Mouse (Mus musculus): ENCODE measurements around the gene Nrp1.

The Nrp1 gene

GRCm38 (mm10) chr8:128466681-128467430 is 108.5 kb downstream of the Nrp1 start:
- in situ Hi-C loops (cut with MseI, MboI) = no loop called here

DNA sequence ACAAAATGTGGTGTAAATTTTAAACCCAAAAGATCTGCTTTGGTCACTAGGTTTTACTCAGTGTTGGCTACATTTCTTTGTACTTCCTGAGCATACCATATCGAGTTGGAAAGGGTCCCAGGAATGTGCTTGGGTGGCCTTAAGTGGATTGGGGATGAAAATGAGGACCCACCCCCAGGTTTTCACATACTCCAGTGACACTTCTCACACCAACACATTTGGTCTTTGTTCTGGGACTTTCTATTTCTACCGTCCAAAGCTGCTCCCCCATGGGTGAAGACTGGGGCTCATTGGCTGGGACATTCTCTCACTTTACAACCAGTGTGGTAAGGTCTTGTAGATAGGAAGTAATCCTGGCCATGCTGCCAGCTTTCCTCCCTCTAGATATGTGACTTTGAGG is 111.7 kb downstream of the Nrp1 start:
- in situ Hi-C loops (cut with MseI, MboI) = no loop called here

DNA sequence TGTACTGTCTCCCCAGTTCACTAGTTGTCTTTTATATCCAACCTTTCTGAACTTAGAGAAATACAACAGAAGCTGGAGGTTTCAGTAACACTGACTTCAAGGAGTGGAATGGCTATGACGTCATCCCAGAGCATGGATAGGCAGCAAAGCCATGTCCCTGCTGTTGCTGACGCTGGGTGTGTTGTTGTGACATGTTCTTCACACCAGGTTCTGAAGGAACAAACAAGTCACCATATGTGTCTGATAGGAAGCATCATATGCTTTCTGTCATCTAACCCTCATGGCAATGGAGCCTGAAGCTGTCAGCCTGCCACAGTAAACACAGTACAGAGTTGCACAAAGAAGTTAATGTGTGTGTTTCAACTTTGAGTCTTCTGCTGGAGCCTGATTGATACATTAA is 112.8 kb downstream of the Nrp1 start:
- in situ Hi-C loops (cut with MseI, MboI) = no loop called here

GRCm38 (mm10) chr8:128472871-128473270 is 114.5 kb downstream of the Nrp1 start:
- in situ Hi-C loops (cut with MseI, MboI) = no loop called here

DNA sequence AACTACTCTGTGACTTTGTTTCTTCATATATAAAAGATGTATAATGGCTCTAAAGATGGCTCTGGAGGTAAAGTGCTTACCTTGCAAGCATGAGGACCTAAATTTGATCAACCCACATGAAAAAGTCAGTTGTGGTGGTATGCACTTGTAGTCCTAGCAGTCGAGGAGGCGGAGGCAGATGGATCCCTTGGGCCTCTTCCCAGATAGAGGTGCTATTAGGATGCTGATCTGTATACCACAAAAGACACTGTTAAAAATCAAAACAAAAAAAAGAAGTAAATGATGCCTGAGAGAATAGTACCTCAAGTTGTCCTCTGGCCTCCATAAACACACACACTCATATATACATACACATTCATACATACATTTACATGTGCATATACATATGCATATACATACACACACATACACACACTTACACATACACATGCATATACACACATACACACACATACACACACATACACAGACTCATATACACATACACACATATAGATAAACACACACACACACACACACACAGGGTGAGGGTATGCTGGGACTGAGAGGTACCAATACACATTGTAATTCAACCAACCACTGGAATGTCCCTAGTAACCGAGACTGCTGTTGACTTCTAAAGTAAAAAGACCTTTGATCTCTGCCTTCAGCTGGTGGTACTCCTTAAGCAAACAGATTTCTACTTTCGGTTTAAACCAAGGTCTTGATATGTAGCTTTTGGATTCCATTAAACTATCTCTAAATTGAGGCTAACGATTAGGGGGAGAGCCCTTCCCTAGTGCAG is 115.2 kb downstream of the Nrp1 start:
- in situ Hi-C loops (cut with MseI, MboI) = no loop called here

DNA sequence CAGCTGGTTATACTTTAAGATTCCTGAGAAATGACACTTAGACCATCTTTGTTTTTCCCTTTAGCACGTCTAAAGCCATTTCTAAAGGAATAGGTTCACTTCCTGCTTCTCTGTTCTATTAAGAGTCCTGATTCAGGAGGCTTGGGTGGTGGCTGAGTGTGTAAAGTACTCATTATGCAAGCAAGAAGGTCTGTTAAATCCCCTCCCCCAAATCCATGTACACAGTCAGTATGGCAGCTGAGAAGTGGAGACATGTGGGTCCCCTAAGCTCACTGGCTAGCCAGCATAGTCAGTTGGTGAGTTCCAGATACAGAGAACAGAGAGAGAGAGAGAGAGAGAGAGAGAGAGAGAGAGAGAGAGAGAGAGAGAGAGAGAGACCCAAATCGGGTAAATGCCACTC is 116.2 kb downstream of the Nrp1 start:
- in situ Hi-C loops (cut with MseI, MboI) = no loop called here

DNA sequence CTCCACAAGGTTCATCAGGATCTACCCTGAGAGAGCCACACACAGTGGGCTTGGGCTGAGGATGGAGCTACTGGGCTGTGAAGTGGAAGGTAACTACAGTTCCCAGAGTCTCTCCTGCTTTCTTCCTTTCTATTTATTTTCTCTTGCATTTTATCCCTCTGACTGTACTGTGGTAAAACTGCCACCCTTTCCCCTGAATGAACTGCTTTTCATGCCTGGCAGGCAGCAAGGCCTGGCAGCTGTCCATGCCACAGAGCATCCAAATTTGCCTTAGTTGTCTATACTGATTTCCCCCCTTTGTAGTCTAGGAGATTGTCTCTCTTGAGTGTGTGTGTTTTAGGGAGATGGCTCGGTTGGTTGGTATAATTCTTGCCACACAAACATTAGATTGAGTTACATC is 117.8 kb downstream of the Nrp1 start:
- in situ Hi-C loops (cut with MseI, MboI) = no loop called here

DNA sequence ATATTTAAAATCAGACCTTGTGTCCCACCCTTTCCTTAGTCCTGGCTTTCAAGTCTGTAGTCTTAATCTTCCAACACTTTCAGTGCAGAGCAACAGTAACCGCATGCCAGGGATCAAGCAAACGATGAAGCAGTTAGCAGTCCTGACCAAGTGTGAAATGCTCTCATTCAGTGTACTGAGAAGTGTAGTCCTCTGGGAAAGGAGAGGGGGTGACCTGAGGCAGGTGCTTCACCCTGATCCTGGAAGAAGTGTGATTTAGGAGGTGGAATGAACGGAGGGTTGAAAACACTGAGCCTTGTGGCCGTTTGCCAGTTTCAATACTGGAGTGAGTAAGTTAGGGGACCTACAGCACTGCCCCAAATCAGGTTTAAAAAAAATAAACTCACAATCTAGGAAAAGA is 119.6 kb downstream of the Nrp1 start:
- in situ Hi-C loops (cut with MseI, MboI) = no loop called here

- in situ Hi-C loops (cut with MseI, MboI) = no loop called here
Measured at GRCm38 (mm10) chr8:128479309-128480013, 121.1 kb downstream of the Nrp1 start.

DNA sequence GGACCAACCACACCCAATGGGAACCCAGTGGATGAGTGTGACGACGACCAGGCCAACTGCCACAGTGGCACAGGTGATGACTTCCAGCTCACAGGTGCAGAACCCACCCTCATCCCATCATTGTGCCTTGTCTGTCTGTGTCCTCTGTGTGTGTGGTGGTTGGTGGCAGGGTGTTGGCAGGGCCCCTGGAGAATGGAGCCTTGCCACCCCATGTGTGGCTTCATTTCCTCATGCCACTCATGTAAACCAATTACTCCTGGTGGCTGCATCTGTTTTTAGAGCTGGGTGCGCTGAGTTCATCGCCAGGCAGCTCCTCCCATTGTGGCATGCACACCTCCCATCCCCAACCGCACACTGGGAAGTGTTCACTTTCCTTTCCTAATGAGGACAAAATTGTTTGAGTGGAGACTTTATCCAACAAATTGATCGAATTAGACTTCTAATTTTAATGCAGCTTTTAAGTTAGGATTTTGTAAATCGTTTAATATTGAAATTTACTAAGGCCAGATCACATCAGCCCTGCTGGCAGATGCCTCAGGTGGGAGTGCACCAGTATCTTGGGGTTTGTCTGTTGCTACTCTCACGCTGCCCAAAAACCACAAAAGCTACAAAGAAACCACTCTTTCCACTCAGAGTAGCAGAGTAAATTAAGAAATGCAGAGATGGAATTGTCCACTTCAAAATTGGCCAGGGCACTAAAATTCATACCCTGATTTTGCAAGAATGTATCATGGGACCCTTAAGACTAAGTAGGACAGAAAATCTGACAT is 122.7 kb downstream of the Nrp1 start:
- in situ Hi-C loops (cut with MseI, MboI) = no loop called here

- in situ Hi-C loops (cut with MseI, MboI) = no loop called here
Measured at GRCm38 (mm10) chr8:128483344-128483743, 124.9 kb downstream of the Nrp1 start.

DNA sequence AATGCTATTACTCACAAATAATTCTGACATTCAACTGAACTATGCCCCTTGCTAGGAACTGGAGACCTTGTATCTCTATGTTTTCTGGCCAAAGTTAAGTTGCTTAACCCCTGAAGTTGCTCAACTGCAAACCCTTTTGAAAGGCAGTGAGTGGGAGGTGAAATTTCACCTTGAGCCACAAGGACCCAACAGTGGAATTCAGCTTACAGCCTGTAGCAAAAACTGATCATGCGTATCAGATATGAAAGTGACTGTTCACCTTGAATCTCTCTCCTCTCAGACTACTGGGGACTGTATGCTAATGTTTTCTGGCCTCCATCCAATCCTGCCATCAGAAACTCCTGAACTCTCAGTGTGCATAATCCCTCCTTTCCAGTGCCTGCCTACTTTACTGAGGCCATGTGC is 126.3 kb downstream of the Nrp1 start:
- in situ Hi-C loops (cut with MseI, MboI) = no loop called here

- in situ Hi-C loops (cut with MseI, MboI) = no loop called here
Measured at GRCm38 (mm10) chr8:128486043-128486442, 127.6 kb downstream of the Nrp1 start.

GRCm38 (mm10) chr8:128487966-128488931 is 129.8 kb downstream of the Nrp1 start:
- in situ Hi-C loops (cut with MseI, MboI) = no loop called here

GRCm38 (mm10) chr8:128489351-128489750 is 130.9 kb downstream of the Nrp1 start:
- in situ Hi-C loops (cut with MseI, MboI) = no loop called here

- in situ Hi-C loops (cut with MseI, MboI) = no loop called here
Measured at GRCm38 (mm10) chr8:128491126-128492067, 133.0 kb downstream of the Nrp1 start.

GRCm38 (mm10) chr8:128493801-128494200 is 135.4 kb downstream of the Nrp1 start:
- in situ Hi-C loops (cut with MseI, MboI) = no loop called here

GRCm38 (mm10) chr8:128498836-128499235 is 140.4 kb downstream of the Nrp1 start:
- in situ Hi-C loops (cut with MseI, MboI) = no loop called here

DNA sequence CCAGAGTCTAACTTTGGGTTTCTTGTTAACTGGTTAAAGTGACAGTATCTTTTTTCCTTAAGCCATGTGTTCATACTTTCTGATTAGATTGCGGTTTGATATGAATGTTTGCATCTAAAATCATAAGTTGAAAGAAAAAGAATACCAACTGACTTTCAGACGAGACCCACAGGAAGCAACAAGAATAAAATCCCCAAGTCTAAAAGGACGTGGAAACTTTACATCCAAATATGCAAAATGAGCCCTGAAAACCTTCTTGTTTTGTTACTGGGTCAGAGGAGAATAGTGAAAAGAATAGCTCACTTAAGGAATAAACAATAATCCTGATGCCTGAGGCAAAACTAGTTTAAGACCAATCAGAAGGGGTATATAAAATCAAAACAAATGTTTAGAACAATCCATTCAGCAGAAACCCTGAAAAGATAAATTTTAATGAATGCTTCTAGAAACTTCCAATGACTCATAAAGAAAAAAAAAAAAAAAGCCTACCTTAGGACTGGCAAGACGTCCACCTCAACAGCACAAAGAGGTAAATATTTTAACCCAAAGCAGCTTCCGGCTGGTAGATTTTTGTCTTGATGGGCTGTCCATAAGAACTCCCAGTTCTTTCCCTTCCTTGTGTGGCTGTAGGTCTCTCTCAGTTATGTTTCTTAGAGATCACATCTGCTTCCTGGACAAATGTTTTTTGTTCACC is 145.9 kb downstream of the Nrp1 start:
- in situ Hi-C loops (cut with MseI, MboI) = no loop called here

Data from mouse trophoblast stem cell (cell line).